Mouse (Mus musculus): ENCODE results near the gene Zfp503.

GRCm38 (mm10) chr14:22003631-22004030, 14.2 kb upstream of the Zfp503 start:
- TF ChIP-seq CTCF (IDR thresholded peaks at IDR 0.05; ENCODE audit: extremely low read depth, insufficient read length, insufficient replicate concordance, low read depth, low read length): no peak
- TF ChIP-seq POLR2A (IDR thresholded peaks at IDR 0.05; ENCODE audit: low read depth, low read length): no peak

Measured in small intestine, adult 2 months (tissue).